Mouse (Mus musculus) frontal cortex, postnatal 36 days (tissue): ENCODE data around the gene Cant1.

Experiments
- DNase-seq, 2 experiments: peaks; one replicate each; pipeline ENCODE4 v3.0.0; 2022; ENCODE audit warnings: low spot score in 2 of 2

Cant1 gene

DNA sequence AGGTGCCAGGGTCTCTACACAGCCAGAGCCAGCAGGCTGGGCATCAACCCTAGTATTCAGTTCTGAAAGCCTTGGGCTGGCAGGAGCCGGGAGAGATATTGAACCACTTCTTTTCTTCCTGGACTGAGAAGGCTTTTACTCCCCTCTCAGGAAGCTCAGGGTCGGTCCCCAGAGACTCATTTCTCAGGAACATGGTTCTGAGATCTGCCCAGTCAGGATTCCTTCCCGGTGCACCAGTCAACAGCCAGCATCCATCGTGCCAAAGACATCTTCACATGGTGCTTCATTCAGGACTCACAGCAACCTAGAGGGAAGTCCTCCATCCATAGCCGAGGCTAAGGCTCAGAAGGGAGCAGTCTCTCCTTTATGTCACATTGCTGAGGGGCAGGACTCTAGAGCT is 44.4 kb downstream of the Cant1 start:
- no peak for DNase-seq

DNA sequence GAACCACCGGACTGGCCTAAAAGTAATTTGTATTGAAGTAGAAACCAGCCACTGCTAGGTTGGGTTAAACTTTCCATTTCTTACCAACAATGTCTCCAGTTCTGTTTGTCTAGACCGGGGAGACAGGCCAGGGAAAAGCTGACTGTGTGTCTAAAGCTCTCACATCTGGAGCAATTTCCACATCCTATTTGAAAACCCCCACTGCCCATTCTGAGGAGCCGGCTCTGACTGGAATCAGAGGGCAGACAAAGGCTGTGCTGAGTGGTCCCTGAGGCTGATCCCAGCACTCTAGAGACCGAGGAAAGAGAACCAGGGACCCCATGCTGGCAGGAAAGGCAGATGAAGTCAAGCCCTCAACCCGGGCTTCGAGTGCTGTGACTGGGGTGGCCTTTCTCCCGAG is 46.2 kb downstream of the Cant1 start:
- DNase-seq = no peak

DNA sequence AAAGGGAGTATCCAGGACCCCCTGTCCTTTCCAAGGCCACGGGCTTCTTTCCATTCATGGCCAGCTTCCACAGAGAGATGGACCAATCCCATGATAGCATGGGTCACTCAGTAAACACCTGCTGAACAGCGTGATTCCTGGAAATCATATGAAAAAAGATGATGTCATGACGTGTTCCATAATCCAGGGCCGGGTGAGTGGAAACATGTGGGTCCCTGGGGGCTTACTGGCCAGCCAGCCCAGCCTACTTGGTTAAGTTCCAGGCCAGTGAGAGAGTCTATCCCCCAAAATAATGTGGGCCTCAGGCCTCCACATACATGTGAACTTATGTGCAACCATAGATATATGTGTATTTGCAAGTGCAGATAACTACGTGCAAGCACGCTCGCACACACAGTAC is 47.0 kb downstream of the Cant1 start:
- DNase-seq = no peak

DNA sequence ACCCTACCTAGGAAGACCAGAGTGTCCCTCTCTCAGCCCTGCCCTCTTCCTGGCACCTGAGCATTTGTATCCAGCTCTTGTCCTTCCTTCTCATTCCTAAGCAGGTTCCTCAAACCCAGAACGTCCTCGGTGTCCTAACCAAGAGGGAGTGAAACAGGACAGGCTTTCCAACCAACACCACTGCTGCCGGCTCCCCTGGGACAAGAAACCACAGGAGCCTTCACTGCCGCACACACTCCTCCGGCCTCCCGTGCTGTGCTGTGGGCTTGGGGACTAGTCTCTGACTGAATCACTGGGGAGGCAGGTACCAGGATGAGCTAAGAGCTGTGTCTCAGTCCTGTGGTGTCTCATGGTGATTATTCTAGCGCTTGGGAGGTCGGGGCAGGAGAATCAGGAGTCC is 49.2 kb downstream of the Cant1 start:
- DNase-seq = no peak

DNA sequence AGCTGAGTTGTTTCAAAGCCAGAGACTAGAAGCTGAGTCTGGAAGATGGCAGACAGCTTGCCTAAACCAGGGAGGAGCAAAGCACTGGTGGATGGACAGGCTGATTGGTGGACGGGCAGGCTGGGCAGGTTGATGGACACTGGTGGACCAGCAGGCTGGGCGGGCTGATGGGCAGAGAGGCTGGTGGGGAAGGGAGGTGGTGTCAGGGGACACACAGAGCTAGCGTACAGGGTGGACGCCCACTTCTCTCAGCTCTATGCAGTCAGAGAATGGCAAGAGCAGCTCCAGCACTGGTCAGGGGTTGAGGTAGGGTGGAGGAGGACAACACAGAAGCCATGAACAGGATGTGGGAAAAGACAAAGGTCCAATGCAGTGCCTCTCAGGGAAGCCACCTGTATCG is 49.6 kb downstream of the Cant1 start:
- no peak for DNase-seq

DNA sequence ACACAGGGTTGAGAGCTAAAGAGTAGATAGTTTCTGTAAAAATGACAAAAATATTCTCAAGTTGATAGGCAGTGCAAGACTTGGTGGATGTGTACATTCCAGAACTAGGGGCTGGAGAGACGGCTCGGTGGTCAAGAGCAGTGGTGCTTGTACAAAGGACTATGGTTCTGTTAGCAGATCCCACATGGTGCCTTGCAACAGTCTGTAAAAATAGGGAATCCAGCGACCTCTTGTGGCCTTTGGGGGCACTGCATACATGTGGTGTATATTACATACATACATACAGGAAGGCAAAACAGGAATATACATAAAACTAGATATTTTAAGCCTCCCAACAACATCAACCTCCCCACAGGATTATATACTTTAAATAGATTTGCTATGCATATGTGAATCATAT is 50.6 kb downstream of the Cant1 start:
- no peak for DNase-seq

DNA sequence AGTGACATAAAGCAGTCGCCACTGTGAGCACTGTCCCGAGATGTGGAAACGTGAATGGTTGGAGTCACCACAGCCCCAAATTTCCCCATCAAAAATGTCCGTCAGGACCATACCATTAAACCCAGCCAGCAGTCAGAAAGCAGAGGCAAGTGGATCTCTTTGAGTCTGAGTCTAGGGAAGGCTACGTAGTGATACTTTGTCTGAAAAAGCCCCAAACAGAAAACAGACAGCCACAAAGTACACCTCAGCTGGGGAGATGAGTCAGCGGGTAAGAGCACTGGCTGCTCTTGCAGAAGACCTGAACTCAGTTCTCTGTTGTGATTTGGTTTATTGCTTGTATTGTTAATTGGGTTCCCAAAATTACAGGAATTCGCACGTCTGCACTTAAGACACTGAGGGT is 52.3 kb downstream of the Cant1 start:
- no peak for DNase-seq

DNA sequence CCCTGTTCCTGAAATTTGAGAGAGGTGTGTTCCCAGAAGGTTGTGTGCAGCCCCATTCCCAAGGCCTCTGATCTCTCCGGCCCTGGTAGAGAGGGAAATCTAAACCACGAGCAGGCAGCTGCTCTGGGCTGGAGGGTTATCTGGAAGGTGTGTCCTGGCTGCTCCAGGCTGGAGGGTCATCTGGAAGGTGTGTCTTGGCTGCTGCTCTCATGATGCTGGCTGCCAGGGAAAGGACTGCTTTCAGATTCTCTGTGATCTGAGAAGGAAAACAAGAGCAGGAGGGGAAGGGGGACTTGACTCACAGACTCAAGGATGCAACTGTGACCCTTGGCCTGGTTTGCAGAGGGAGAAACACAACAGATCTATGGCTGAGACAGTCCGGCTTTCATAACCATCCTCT is 52.8 kb downstream of the Cant1 start:
- DNase-seq = no peak

DNA sequence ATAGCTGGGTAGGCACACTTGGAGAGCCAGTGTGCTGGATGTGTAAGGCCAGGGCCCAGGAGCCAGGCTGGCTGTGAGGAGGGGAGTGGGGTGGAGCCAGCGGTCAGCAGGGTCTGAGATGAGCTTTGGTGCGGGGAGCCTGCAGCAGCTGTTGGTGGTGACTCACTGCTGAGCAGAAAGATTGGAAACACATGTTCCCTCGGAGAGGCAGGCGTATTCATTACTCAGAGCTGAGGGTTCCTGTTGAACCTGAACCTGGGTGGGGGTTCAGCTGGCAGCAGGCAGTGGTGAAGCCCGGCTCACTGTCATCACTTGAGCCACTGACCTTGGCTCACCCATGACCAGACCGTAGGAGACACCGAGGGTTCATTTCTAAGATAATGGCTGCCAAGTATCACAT is 53.7 kb downstream of the Cant1 start:
- no peak for DNase-seq

DNA sequence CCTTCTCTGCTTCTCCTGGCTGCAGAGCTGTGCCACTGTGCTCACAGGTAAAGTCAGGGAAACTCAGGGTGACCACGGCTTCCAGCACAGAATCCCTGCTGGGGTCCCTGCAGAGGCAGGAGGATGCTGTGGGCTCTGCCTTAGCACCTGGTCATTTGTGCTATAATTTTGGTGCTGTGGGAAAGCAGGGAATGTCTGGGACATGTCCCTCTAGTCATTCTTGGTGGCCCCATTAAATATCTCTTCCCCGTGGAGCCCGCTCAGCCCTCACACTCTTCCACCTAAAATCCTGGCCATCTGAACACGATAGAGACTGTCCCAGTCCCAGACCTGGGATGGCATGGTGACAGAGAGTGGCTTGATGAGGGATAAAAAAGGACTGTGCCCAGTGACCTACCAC is 54.9 kb downstream of the Cant1 start:
- no peak for DNase-seq

DNA sequence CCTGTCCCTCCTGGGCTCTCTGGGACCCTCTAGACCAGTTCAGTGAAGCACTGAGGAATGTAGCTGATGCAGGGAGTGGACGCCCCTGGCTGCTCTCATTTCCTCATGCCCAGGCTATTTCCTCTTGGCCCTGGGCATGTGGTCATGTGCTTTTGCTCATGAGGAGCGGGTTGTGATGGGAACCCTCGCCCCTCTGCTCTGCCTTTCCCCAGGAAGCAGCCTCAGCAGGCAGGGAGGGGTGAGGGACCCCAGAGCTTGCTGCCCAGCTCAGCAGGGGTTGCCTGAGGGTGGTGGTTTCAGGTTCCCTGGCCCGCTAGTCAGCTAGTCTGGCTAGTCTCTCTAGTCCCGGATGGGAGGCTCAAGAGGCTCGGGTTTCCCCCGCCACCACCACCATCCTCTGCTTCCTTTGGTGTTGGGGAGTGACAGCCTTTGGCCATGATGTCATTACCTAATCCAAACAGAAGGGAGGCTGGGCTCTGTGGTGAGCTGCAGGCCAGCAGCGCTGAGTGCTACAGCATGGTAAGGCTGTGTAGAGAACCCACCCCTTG is 55.8 kb downstream of the Cant1 start:
- DNase-seq = no peak

DNA sequence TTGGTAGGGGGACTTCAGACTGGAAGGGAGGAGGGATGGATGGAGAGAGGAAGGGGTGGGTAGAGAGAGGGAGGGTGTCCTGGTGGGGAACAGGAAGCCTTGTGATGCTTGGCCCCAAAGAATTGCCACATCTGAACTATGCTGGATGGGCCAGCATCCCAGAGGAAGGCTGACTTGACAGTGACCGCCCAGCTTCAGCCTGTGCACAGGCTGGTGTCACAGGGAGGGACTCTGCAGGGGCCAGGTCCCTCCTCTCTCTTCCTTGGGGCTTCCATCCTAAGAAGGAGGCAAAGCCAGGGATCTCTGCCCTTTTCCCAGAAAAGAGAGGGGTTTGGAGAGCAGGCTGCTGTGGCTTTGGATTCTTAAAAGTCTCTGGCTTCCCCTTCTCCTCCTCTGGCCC is 56.4 kb downstream of the Cant1 start:
- DNase-seq = no peak

DNA sequence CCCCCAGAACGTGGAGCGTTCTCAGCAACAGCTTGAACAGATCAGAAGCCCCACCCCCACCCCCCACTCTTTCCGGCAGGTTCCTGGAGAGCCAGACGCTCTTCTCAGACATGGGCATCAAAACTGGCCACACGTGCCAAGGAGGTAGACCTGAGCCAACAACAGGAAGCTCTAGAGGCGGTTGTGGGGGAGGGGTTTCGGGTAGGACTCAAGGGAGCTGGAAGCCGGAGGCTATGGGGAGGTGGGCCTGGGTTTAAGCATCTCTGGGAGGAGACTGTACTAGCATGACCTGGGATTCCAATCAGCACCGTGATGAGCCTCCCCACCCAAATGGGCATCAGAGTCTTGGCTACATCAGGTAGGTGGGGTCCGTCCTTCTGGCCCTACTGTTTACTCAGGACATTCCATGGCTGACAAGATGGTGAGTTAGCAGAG is 58.0 kb downstream of the Cant1 start:
- no peak for DNase-seq

DNA sequence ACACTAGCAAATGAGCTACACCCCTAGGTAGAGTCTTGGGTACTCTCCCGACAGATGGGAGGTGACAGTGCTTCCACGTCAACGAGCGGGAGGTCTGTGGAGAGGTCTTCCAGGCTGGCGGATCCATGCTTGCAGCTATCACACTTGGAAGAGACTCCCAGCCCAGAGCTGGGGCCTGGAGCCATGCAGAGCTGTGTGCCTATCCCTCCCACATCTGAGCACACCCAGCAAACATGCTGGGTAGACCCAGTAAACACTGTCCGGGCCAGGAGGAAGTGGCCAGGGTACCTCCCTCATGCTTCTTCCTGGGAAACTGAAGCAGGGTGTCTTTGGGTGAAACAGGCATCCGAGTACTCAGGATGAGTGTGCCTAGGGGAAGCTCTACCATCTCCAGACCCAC is 58.4 kb downstream of the Cant1 start:
- no peak for DNase-seq
